Mouse (Mus musculus) CD4-positive naive resting alpha-beta T cell, adult 57 days (primary cell): ENCODE results near the gene Csf2rb2. TPM values are rescaled to one million over a fixed set of nuclear protein-coding genes. Genes with fewer than 3 reads are reported as not detected.

Experiments used
- total RNA-seq: library from RNA; stranded (reverse); gene quantifications from one replicate; pipeline ENCODE4 v1.2.4, GENCODE M21; 2023

The Csf2rb2 gene
- 0.98 TPM for total RNA-seq

GRCm38 (mm10) chr15:78305341-78305933 is at the start of gene Csf2rb2:
TSS of gene Csf2rb2 (minus strand) at chr15:78305721.

DNA sequence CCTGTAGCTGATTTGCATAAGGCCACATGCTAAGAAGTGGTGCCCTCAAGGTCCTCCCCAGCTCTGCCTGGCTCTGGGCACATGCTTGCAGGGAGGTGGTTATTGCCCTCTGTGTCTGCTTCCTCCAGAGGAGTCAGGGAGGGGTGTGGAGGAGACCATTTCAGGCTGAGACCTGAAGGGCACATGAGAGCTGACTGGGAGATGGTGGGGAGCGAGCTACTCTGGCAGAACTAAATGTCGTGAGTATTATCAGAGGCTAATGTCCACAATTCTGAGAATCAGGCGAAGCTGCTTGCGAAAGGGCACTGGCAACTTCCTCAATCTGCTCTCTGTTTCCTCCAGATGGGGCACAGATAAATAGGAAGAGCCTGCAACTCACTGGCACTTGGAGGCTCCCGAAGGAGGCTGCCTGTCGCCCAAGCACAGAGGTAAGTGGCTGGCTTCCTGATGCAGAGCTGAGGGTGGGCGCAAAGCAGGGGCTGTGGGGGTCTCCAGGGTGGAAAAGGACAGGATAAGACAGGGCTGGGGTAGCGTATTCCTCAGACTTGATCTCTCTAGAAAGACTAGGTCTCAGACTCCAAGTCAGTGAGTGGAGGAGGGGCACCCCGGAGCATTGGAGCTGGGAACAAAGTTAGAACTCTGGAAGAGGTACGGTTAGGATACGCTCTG is 20.3 kb upstream of the Csf2rb2 start, which contains the start of gene Csf2rb:
Gene Csf2rb, plus strand, starts transcription at position 82 of the 669 bp plus-strand sequence.

GRCm38 (mm10) chr15:78244695-78245492 is 60.6 kb downstream of the Csf2rb2 start, which contains the start of gene Ncf4:
TSS of gene Ncf4 (plus strand) at chr15:78244801.

Other genes starting within 250 kb of the Csf2rb2 start
- not detected for gene Cacng2, start 185.7 kb downstream of the Csf2rb2 start, total RNA-seq
- gene Ift27, start 131.6 kb downstream of the Csf2rb2 start, total RNA-seq = 18.0 TPM
- gene Pvalb, start 99.3 kb downstream of the Csf2rb2 start, total RNA-seq = not detected
- gene Ncf4, start 60.9 kb downstream of the Csf2rb2 start, total RNA-seq = 41.6 TPM
- 4.1 TPM for gene Csf2rb, start 20.0 kb upstream of the Csf2rb2 start, total RNA-seq
- gene Tex33, start 90.2 kb upstream of the Csf2rb2 start, total RNA-seq = not detected
- 0.92 TPM for gene Tst, start 100.2 kb upstream of the Csf2rb2 start, total RNA-seq
- gene Mpst, start 100.7 kb upstream of the Csf2rb2 start, total RNA-seq = 23.0 TPM
- gene Kctd17, start 122.8 kb upstream of the Csf2rb2 start, total RNA-seq = 10.8 TPM
- not detected for gene Tmprss6, start 162.9 kb upstream of the Csf2rb2 start, total RNA-seq
- 59.7 TPM for gene Il2rb, start 189.6 kb upstream of the Csf2rb2 start, total RNA-seq
- gene C1qtnf6, start 225.7 kb upstream of the Csf2rb2 start, total RNA-seq = 0.47 TPM
- gene Sstr3, start 239.0 kb upstream of the Csf2rb2 start, total RNA-seq = not detected